Mouse (Mus musculus) liver (tissue): Measurements from ENCODE around the gene Gm49416.
"Not testable (repeated sequence)": the region's sequence is repeated elsewhere in the genome, so short reads cannot be mapped to it uniquely, and the experiment has no call there.

Source experiments
- DNase-seq: peaks from one replicate; pipeline ENCODE4 v3.0.0-alpha.2; 2020; ENCODE audit warnings: mixed read lengths

Gm49416 gene

DNA sequence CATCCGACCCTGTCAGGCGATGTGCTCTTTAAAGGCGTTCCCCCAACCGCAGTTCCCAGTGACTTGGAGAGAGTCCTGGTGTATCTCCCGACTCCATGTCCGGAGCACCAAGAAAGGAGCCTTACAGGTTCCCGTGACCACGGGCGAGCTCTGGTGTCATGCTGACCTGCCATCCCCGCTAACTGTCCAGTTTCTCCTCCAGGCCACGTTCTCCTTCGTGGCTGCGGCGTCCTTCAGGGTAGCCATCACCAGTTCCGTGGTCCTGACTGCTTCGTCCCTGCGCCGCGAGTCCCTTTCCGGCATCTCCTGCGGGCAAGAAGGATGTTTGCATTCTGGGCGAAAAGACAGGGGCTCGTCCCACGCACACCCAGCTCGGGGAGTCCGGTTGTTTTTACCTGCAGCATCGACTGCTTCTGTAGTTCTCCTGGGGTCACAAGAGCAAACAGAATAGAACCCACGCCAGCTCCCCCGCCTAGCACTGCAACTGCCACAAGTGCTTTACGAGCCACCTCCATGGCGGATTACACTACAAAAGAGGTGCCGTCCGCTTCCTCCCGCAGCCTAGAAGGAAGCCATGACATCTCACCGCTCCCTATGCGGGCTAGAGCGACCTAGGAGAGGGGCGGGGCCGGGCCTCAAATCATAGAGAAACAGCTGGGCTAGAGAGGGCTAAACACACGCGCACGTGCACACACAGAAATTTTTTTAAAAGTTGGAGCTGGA is 8.3 kb upstream of the Gm49416 start, which contains the start of gene Uqcc3:
TSS of gene Uqcc3 (minus strand) at position 613 of the 723 bp plus-strand sequence.
- peak; percentile 88 for DNase-seq

DNA sequence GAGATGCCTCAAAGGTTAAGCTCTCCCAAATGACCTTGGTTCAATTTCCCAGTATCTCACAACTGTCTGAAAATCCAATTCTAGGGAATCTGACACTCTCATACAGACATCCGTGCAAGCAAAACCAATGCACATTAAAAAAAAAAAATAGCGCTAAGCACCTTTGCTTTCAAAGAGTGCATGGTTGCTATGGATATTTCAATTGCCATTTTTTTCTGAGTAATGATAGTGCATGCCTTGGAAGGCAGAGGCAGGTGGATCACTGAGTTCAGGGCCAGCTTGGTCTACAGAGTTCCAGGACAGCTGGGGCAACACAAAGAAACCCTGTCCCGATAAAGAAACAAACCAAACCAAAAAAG is 7.7 kb upstream of the Gm49416 start:
- no peak for DNase-seq

DNA sequence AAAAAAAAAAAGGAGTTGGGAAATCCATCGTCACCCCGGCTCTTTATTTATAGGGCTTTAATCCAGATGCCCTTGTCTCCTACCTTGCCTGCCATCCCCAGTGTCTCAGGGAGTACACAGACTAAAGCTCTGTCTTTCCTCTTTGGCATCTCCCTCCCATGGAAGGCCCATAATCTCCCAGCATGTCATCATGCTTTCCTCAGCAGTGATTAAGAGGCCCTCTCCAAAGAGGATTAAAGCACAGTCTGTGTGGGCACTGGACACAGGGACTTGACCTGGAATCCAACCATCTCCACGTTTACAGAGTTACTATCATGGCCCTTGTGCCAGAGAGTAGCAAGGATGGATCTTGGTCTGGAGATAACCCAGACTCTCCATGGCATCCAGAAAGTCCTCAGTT is 5.1 kb upstream of the Gm49416 start, which contains the start of the genes Lbhd1 and Gm49403:
TSS of gene Lbhd1 (plus strand) at position 117 of the 400 bp plus-strand sequence.
TSS of gene Gm49403 (plus strand) at position 315 of the 400 bp plus-strand sequence.
- DNase-seq = no peak

DNA sequence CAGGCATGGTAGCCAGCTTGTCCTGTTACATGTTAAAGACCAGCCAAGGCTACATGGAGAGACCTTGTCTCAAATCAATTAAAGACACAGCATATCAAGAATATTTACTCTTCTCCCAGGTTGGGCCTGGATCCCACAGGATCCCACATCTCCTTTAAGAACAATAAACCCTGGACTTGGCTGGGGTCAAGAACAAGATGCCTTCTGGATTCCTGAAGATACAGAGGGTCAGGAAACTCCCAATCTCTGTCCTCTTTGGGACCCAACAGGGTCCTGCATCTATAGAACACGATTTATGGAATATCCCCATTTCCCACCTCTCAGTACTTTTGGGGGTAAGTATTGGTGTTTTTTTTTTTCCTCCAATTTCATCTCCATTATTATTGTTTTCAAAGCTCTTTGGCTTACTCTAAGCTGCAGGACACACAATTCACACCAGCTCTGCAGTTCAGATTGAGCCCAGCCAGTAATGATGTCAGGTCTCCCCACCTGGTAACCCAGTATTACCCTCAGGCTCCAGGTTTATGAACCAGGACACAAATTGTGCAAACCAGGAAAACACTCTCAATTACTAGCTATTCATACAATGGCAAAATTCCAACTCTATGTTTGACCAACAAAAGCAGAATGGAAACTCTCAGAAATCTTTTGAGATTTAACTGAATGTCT is 1.7 kb upstream of the Gm49416 start:
- DNase-seq = no peak

DNA sequence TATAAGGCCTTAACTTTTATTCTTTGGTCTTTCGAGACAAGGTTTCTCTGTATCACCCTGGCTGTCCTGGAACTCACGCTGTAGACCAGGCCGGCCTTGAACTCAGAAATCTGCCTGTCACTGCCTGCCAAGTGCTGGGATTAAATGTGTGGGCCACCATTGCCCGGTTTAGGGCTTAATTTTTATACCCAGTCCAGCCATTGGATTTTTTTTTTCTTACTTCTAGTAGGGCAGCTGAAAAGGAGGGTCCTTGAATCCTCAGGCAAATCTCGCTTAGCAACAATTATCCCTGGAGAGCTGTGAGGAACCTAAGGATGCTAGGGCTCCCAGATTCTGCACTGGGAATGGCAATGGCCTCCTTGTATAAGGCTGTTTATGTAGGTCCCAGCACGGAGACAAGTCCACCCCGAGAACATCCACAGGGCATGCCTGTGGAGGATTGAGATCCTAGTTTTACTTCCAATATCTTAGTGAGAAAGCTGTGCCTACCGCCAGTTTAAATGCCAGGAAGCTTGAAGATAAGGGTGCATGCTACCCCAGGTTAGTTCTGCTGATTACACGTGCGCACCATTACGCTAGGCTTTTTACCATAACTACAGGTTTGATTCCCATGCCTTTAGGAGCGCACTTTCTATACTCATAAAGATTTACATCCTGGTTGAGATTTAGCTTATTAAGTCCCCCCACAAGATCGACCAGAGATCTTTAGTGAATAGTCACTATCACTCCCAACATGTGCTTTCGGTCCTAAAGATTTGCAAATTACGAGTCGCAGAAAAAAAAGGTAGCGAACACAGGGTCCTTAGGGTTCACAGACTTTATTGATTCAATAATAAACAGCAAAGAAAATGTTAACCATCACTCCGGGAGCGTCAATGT is 902 bp upstream of the Gm49416 start:
- peak; percentile 24 for DNase-seq

DNA sequence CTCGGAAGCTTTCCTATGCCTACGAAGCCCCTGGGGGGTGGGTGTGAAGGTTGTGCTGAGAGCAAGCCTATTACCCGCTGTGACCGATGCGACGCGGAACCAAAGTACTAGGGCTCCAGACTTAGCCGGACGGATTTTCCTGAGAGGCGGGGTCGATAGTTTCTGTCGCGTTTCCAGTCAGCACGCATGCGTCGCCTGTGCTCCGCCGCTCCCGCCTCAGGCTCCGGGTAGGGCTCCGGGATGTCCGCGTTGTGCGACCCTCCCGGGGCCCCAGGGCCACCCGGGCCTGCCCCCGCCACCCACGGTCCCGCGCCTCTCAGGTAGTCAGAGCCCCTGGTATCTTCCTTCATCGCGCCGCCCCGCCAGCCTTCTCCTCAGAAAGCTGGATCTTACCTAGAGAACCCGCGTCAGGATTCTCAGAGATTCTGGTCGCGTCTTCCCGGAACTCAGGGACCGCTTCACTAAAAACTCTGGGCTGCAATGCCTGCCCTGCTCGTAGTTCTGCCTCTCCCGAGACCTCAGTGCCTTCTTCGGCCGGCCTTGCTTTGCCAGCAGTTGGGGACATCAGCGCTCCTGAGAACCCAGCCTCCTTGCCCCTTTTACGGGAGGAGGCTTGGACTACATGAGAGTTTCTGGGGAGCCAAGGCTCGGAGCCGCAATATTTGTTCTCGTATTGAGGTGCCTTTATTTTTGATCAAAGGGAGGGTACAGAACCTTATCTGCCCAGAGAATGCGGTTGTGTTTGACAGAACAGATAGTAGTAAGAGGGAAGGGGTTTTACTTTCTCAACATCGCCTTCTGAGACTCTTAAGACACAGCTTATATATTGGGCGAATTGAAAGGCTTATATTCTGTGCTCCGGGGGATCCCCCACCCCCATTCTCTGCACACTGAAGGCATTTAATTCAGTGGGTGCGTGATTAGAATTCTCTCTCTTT is 4.4 kb downstream of the Gm49416 start, which contains the start of gene Ints5:
TSS of gene Ints5 (plus strand) at position 177 of the 938 bp plus-strand sequence.
- DNase-seq = peak; percentile 88

DNA sequence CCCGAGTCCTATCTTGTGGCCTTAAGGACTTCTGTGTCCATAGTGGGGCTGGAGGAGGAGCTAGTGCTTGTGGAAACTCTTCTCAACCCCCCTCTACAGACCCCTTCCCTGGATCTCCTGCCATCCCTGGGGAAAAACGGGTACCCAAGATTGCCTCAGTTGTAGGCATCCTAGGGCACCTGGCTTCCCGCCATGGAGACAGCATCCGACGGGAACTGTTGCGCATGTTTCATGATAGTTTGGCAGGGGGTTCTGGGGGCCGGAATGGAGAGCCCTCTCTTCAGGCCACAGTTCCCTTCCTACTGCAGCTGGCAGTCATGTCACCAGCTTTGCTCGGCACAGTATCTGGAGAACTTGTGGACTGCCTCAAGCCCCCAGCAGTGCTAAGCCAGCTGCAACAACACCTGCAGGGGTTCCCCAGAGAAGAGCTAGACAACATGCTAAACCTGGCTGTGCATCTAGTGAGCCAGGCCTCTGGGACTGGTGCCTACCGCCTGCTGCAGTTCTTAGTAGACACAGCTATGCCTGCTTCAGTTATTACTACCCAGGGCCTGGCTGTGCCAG is 6.8 kb downstream of the Gm49416 start:
- DNase-seq = no peak

DNA sequence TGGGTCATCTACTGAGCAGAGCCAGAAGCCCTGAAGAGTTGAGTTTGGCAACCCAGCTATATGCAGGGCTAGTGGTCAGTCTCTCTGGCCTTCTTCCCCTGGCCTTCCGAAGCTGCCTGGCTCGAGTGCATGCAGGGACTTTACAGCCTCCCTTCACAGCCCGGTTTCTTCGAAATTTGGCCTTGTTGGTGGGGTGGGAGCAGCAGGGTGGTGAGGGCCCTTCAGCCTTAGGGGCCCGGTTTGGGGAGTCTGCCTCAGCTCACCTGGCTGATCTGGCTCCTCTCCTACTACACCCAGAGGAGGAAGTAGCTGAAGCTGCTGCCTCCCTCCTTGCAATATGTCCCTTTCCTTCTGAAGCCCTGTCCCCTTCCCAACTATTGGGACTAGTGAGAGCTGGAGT is 7.5 kb downstream of the Gm49416 start:
- not testable (repeated sequence) for DNase-seq

DNA sequence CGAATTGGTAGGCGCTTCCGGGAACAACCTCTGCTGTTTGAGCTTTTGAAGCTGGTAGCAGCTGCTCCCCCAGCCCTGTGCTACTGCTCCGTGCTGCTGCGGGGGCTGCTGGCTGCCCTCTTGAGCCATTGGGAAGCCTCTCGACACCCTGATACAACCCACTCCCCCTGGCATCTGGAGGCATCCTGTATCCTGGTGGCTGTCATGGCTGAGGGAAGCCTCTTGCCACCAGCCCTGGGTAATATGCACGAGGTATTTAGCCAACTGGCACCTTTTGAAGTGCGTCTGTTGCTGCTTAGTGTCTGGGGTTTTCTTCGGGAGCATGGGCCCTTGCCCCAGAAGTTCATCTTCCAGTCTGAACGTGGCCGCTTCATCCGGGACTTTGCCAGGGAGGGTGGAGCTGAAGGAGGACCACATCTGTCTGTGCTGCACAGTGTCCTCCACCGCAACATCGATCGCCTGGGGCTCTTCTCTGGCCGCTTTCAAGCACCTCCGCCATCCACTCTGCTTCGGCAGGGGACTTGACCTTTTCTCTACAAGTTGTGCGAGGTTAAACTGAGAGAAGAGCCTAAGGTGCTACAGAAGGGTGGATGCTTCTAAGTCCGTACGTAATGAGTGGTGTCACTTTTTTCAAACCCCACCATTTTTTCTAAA is 8.6 kb downstream of the Gm49416 start:
- DNase-seq = peak; percentile 32

DNA sequence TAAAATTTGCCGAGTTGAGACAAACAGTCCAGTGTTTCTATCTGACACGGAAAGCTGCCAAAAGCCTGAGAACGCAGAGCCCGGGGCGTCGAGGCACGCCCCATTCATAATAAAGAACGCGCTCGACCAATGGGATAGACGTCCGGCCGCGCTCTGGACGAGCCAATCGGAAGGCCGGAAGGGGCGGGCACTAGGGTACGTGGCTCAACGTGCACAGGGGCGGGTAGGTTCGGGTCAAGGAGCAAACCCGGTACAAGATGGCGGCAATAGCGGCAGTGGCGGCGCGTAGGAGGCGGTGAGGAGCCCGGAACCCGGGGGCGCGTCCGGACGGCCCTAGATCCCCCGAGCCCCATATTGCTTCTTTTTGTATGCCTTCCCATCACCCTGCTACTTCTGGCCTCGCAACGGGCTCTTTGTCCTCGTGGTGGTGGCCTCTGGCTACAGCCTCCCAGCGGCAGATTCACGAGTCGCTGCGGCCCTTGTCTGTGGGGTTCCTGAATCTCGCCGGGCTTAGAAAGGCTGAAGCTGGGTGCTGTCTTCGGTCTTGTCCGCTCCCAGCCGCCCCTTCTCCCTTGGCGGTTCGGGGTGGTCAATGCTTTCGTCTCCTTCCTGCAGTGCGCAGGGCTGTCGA is 9.3 kb downstream of the Gm49416 start, which contains the start of gene Ganab:
TSS of gene Ganab (plus strand) at position 207 of the 631 bp plus-strand sequence.
- DNase-seq = peak; percentile 98

DNA sequence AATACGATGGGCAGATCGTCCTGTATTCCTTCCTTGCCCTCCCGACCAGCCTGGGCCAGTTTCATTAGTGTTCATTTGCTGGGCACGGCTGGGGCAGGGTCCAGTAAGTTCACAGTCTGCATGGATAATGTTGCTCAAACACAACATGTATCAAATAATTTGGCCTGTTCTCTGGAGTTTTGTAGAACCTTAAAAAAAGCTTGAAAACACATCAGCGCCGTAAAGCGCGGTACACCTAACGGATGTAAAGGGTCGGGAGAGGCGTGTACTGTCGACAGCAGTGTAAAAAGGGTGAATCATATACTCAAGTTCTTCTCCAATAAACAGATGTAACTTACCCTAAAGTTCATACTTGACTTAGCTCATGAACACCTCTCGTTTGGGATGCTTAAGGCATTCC is 9.8 kb downstream of the Gm49416 start:
- no peak for DNase-seq

DNA sequence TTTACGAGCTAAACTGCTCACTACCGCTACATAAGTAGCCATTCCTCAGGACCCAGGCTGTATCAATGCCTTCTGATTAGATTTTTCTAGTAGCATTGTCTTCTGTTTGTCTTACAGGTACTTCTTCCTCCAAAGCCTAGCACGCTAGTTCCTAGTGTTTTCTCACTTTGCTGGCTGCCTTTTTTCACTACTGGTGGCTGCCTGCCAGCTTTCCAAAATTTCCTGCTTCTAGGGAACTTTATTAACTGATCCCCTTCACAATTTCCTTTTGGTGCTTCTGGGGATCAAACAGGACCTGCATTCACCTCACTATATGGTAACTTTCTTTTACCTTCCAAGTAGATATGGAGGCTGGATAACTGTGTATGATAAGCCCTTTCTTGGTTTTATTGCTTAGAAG is 10.4 kb downstream of the Gm49416 start:
- DNase-seq = no peak

DNA sequence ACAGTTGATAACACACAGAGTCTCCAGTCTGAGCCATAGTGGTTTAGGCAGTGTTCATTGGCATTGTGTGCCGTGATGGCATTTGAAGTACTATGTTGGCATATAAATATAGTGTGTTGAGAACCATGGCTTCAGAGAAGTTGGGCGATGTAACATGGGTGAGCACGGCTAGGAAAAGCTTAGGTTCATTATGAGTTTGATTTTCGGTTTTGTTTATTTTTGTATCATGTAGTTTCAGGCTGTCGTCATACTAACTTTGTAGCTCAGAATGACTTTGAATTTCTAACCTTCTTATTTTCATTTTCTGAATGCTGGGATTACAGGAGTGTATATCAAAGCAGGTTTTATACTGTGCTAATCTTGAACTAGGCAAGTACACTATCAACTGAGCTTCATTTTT is 14.7 kb downstream of the Gm49416 start:
- no peak for DNase-seq

DNA sequence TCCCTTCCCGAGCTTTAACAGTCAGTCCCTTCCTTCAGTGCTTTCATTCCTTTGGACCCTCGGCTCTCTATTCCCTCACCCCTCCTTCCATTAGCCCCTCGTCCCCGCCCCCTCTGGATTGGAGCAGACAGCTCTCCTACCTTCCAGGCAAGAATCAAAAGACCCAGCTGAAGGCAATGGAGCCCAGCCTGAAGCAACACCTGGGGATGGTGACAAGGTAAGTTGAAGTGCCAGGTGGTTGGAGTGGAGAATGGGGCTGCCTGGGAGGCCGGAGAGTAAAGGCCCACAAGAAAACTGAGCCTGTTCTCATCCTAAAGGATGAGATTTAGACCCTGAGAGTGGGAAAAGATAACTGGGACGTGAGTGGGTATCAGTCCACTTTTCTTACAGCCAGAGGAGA is 19.8 kb downstream of the Gm49416 start:
- DNase-seq = no peak

DNA sequence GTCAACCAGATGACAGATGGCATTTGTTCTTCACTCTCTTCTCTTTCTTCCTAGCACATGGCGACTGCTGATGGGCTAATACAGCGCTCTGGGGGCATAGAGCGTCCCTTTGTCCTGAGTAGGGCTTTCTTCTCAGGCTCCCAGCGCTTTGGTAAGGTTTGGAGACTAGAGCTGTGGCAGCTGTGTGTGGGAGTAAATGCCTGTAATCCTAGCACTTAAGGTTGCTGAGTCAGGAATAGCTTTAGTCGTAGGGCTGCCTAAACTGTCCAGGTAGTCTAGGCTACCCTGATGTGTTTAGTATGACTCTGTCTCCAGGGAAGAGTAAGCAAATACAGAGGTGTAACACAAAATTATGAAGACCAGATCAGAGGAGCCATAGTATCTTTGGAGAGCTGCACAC is 23.1 kb downstream of the Gm49416 start:
- no peak for DNase-seq

DNA sequence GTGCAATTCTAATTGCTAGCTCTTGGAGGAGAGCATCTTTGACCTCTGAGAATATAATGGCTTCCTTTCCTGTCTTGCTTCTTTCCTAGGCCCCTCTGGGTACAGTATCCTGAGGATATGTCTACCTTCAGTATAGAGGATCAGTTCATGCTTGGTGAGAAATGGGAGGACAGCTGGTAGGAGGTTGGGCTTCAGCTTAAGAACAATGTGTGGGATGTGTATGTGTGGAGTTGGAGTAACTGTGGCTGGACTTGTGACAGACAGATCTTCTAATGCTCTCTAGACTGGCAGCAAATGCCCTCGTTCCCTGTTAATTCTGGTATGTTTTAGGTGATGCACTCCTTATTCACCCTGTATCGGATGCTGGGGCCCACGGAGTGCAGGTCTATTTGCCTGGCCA is 25.5 kb downstream of the Gm49416 start:
- no peak for DNase-seq

DNA sequence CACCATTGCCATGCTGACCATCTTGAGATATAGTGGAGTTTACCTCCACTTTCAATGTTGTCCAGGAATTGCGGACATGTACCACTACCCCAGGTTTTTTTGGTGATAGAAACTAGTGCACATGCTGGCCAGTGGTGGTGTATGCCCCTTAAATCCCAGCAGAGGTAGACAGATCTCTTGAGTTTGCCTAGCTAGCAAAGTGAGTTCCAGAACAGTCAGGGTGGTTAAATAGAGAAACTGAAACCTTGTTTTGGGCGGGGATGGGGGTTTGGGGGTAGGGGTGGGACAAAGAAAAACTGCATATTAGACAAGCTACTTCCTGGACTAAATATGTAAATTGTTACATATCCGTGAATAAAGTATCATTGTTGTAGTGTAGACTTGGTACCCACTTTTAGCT is 30.3 kb downstream of the Gm49416 start:
- no peak for DNase-seq

DNA sequence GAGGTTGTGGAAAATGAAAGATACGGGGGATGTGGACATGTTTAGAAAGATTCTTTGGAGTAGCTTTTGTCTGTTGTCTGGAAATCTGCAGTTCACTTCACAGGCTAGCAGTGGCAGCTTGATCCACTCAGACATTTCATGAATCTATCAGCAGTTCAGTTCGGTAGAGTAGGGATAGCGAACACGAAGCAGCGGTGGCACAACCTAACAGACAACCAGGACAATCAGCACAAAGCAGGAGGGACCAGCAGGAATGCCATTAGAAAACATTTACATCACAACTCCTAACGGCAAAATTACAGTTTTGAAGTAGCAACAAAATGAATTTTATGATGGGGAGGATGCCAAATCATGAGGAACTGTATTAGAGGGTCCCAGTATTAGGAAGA is 31.0 kb downstream of the Gm49416 start:
- DNase-seq = no peak

DNA sequence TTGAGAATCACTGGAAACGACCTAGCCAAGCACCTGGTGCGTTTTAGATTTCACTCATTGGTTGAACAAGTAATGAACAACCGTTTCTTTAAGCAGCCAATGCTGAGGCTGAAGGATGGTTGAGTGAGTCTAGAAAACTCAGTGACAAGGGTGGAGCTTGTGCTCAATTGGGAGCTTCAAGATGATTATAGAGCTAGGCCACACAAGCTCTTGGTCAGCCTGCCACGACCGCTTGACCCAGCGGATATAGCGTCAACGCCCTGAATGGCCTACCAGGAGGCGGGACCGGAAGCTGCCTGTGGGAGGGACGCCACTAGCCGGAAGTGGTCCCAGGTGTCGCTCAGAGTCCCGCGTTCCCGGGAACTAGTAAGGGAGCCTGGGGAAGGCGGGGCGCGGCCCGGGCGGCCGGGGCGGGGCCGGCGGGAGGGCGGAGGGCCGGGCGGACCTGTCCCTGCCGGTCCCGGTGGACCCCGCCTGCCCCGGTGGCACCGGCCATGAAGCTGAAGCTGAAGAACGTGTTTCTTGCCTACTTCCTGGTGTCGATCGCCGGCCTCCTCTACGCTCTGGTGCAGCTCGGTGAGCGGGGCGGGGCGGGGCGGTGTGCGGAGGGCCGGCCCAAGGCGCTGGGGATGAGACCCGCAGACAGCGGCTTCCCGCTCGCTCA is 31.5 kb downstream of the Gm49416 start, which contains the start of gene B3gat3:
TSS of gene B3gat3 (plus strand) at position 302 of the 664 bp plus-strand sequence.
- peak; percentile 94 for DNase-seq

DNA sequence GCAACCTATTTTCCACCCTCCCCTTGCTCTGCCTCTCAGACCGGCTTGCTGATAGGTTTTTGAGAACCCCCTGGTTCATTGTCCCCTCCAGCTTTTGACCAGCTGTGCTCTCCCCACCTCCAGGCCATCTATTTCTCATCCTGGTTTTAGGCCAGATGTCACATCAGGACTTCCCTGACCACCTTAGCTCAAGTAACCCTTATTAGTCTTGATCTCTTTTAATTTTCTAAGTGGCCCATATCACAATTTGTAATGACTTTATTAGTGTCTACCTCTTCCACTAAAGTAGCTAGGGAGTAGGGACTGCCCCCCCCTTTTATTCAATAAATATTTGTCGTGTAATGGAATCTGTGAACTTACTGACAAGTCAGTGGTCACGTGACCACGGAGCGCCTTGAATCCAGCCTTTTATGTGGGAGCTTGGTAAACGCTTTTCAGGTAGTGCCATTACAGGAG is 32.1 kb downstream of the Gm49416 start:
- DNase-seq = peak; percentile 70
